Mouse (Mus musculus): ENCODE results near the gene Dhx58.

Gene Dhx58

DNA sequence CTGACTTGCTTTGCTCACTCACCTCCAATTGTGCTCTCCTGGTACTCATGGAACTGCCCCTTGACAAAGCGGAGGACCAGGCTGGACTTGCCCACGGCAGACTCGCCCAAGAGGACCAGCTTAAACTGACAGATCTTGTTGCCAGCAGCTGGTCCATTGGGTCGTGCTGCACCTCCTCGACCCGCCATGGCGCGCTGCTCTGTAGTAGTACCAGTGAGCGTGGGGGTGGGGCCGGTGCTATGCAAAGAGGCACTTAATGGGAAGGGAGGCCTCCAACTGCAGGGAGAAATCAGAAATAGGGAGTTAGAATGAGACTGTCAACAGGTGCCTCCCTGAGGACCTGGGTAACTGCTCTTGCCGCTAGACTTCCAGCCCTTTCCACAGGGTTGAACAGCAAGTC lies 15.8 kb upstream of the Dhx58 start:
- Histone ChIP-seq H3K4me3 (replicated peaks; ENCODE audit: low read length) (peak overlapping the region; percentile 53), H3K27me3 (ENCODE audit: insufficient read depth, low read length) (no peaks in the 10 kb centered on the region), H3K36me3 (ENCODE audit: insufficient read depth, low read length) (peaks cover 74% of the 10 kb centered on the region), H3K9me3 (ENCODE audit: low read length) (no peaks in the 10 kb centered on the region), H3K4me1 (replicated peaks; ENCODE audit: low read depth, low read length) (peaks cover 94% of the 10 kb centered on the region)
- TF ChIP-seq POU5F1 (IDR thresholded peaks at IDR 0.05; ENCODE audit: borderline replicate concordance, low read length) (no peak), CTCF (conservative IDR thresholded peaks at IDR 0.05; ENCODE audit: low read length) (no peak), NANOG (IDR thresholded peaks at IDR 0.05; ENCODE audit: borderline replicate concordance, low read length) (no peak)

DNA sequence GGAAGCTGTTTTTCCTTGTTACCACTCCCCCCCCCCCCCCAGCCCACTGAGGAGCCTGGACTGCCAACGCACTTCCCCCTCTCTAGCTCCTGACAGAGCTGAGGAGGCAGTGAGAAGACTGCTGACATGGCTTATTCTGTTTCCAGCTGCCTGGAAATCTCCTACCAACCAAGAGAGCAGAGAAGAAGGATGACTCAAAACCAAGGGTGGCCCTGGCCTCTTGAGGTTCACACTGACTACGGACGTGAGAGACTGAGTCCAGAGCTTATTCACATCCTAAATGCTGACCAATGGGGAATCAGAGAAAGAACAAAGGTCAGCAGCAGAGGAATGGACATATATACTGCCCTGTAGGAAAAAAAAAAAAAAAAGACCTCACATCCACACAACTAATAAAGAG lies 15.2 kb upstream of the Dhx58 start:
- TF ChIP-seq CTCF (conservative IDR thresholded peaks at IDR 0.05; ENCODE audit: low read length): no peak
- Histone ChIP-seq H3K4me1 (replicated peaks; ENCODE audit: low read depth, low read length) (peaks cover 94% of the 10 kb centered on the region), H3K9me3 (ENCODE audit: low read length) (no peaks in the 10 kb centered on the region), H3K36me3 (ENCODE audit: insufficient read depth, low read length) (peaks cover 72% of the 10 kb centered on the region), H3K4me3 (replicated peaks; ENCODE audit: low read length) (peak overlapping the region; percentile 53; the same call in 1 of the 2 replicates), H3K27me3 (ENCODE audit: insufficient read depth, low read length) (no peaks in the 10 kb centered on the region)

DNA sequence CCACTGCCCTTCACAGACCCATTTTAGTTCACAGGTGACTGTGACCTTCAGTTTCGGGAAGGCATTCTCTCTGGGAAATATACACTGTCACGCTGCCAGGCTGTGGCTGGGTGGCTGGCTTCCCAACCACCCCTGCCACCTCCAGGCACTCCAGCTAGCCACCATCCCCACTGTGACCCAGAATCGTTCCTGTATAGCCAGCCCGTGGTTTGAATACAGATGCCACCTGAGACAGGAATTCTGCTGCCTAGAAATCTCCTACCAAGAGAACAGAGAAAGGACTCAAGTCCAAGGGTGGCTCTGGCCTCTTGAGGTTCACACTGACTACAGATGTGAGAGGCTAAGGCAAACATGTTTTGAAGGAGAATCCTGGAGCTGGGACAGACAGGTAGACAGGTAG lies 14.8 kb upstream of the Dhx58 start:
- Histone ChIP-seq H3K27me3 (ENCODE audit: insufficient read depth, low read length) (no peaks in the 10 kb centered on the region), H3K4me3 (replicated peaks; ENCODE audit: low read length) (no peak overlapping the region), H3K36me3 (ENCODE audit: insufficient read depth, low read length) (peaks cover 68% of the 10 kb centered on the region), H3K4me1 (replicated peaks; ENCODE audit: low read depth, low read length) (peaks cover 94% of the 10 kb centered on the region), H3K9me3 (ENCODE audit: low read length) (no peaks in the 10 kb centered on the region)
- no peak for TF ChIP-seq CTCF (conservative IDR thresholded peaks at IDR 0.05; ENCODE audit: low read length)
- TF ChIP-seq POU5F1 (IDR thresholded peaks at IDR 0.05; ENCODE audit: borderline replicate concordance, low read length): no peak
- no peak for TF ChIP-seq NANOG (IDR thresholded peaks at IDR 0.05; ENCODE audit: borderline replicate concordance, low read length)

DNA sequence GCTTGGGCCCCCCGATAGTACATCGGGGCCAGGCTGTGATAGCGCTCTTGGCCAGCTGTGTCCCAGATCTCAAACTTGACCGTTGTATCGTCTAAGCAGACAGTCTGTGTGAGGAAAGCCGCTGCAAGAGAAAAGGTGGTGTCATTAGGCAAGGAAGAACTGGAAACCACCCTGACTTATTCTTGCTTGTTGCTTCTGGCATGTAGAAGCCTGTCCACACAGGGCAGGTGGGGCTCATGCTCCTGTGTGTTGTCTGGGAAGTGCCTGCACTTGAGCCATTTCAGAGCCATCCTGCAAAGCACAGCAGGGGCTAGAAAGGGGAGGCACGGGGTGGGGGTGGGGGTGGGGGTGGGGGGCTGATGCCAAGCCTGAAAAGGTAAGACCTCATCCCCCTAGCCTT lies 14.4 kb upstream of the Dhx58 start:
- no peak overlapping the region for H3K4me3 ChIP-seq (replicated peaks; ENCODE audit: low read length)
- TF ChIP-seq POU5F1 (IDR thresholded peaks at IDR 0.05; ENCODE audit: borderline replicate concordance, low read length) (no peak), NANOG (IDR thresholded peaks at IDR 0.05; ENCODE audit: borderline replicate concordance, low read length) (no peak)
- H3K4me1 ChIP-seq (replicated peaks; ENCODE audit: low read depth, low read length): peaks cover 94% of the 10 kb centered on the region
- H3K9me3 ChIP-seq (ENCODE audit: low read length): no peaks in the 10 kb centered on the region
- peaks cover 68% of the 10 kb centered on the region for H3K36me3 ChIP-seq (ENCODE audit: insufficient read depth, low read length)
- no peaks in the 10 kb centered on the region for H3K27me3 ChIP-seq (ENCODE audit: insufficient read depth, low read length)

DNA sequence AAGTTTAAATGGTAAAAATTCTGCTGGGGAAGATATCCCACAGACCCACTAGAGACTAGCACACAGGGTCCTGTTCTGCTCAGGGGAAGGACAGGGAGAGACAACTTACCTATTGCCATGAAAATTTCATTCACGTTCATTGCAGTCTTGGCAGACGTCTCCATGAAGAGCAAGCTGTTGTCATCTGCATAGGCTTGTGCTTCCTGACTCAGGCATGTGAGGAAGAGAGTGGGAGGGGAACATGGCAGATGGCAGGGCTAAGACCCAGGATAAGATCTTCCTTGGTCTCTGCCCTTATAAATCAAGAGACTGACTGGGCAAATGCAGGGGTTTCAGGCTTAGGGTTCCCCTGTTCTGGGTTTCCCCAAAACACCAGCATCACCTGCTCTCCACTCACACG lies 12.6 kb upstream of the Dhx58 start:
- Histone ChIP-seq H3K4me1 (replicated peaks; ENCODE audit: low read depth, low read length) (peaks cover 89% of the 10 kb centered on the region), H3K9me3 (ENCODE audit: low read length) (no peaks in the 10 kb centered on the region), H3K4me3 (replicated peaks; ENCODE audit: low read length) (no peak overlapping the region), H3K27me3 (ENCODE audit: insufficient read depth, low read length) (no peaks in the 10 kb centered on the region), H3K36me3 (ENCODE audit: insufficient read depth, low read length) (peaks cover 64% of the 10 kb centered on the region)
- no peak for TF ChIP-seq CTCF (conservative IDR thresholded peaks at IDR 0.05; ENCODE audit: low read length)

DNA sequence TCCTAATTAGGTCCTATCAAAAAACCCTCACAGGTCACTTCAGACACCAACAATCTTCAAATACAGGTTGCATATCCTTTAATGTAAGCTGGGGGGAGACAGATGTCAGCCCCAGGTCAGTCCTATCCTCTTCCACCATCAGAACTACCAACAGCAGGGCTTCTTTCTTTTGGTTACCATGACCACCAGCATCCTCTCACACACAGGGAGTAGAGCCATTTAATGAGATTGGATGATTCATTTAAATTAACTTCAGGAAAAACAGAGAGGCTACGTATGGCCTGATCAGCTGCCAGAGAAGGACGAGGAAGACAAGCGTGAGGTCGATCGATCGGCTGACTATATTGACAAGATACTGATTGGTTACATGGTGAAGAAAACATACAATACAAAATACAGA lies 10.9 kb upstream of the Dhx58 start:
- no peaks in the 10 kb centered on the region for H3K27me3 ChIP-seq (ENCODE audit: insufficient read depth, low read length)
- peaks cover 89% of the 10 kb centered on the region for H3K4me1 ChIP-seq (replicated peaks; ENCODE audit: low read depth, low read length)
- TF ChIP-seq POU5F1 (IDR thresholded peaks at IDR 0.05; ENCODE audit: borderline replicate concordance, low read length): no peak
- TF ChIP-seq NANOG (IDR thresholded peaks at IDR 0.05; ENCODE audit: borderline replicate concordance, low read length): no peak
- TF ChIP-seq CTCF (conservative IDR thresholded peaks at IDR 0.05; ENCODE audit: low read length): no peak
- no peaks in the 10 kb centered on the region for H3K9me3 ChIP-seq (ENCODE audit: low read length)
- peak overlapping the region; percentile 94; the same call in 1 of the 2 replicates for H3K4me3 ChIP-seq (replicated peaks; ENCODE audit: low read length)
- peaks cover 66% of the 10 kb centered on the region for H3K36me3 ChIP-seq (ENCODE audit: insufficient read depth, low read length)

DNA sequence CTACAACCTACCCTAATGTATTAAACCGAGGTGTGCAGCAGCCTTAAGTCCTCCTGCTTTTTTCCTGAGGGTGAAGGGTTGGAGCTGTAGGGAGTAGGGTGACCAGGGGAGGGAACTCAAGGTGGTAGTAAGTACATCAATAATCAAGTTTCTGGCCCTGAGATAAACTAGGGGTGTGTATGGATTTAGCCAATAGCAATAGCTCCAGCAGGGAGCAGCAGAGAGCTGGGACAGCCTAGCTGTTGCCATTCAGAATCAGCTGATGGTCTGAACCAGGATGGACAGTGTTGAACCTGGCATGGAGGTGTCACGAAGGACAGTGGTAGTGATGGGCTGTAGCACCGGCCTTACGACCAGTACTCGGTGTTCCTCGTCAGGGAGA lies 10.5 kb upstream of the Dhx58 start:
- Histone ChIP-seq H3K4me3 (replicated peaks; ENCODE audit: low read length) (peak overlapping the region; percentile 94), H3K27me3 (ENCODE audit: insufficient read depth, low read length) (no peaks in the 10 kb centered on the region), H3K4me1 (replicated peaks; ENCODE audit: low read depth, low read length) (peaks cover 89% of the 10 kb centered on the region), H3K9me3 (ENCODE audit: low read length) (no peaks in the 10 kb centered on the region), H3K36me3 (ENCODE audit: insufficient read depth, low read length) (peaks cover 66% of the 10 kb centered on the region)
- TF ChIP-seq CTCF (conservative IDR thresholded peaks at IDR 0.05; ENCODE audit: low read length) (peak; percentile 68), NANOG (IDR thresholded peaks at IDR 0.05; ENCODE audit: borderline replicate concordance, low read length) (no peak), POU5F1 (IDR thresholded peaks at IDR 0.05; ENCODE audit: borderline replicate concordance, low read length) (no peak)

DNA sequence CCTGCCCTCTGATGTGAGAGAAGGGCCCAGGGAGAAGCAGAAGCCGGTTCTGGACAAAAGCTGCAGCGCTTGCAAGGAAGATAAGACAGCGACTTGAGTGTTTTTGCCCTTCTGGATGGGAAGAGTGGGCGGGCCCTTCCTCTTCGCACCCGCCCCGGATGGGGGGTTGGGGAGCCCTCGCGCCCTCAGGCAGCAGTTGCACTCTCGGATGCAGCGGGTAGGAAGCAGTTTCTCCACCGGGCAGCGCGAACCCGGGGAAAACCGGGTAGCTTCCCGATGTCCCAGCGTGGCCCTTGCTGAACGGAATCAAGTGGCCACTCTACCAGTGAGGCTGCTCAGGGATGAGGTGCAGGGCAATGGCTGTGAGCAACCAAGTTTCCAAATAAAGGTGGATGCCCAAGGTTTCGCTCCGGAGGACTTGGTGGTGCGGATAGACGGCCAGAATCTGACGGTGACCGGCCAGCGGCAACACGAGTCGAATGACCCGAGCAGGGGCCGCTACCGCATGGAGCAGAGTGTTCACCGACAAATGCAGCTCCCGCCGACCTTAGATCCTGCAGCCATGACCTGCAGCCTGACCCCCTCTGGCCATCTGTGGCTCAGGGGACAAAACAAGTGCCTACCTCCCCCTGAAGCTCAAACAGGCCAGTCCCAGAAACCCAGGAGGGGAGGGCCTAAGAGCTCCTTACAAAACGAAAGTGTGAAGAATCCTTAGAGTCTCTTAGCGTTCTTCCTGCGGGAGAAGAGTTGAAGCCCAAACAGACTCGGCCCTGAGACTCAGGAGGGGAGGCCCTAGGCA lies 9.9 kb upstream of the Dhx58 start, which contains the start of gene Hspb9:
Gene Hspb9 (plus strand): TSS at position 116 of the 799 bp plus-strand sequence.
- Histone ChIP-seq H3K9me3 (ENCODE audit: low read length) (no peaks in the 10 kb centered on the region), H3K4me1 (replicated peaks; ENCODE audit: low read depth, low read length) (peaks cover 89% of the 10 kb centered on the region), H3K4me3 (replicated peaks; ENCODE audit: low read length) (peak within 1 kb of the TSS; percentile 94), H3K27me3 (ENCODE audit: insufficient read depth, low read length) (no peaks in the 10 kb centered on the region), H3K36me3 (ENCODE audit: insufficient read depth, low read length) (peaks cover 66% of the 10 kb centered on the region)
- TF ChIP-seq POU5F1 (IDR thresholded peaks at IDR 0.05; ENCODE audit: borderline replicate concordance, low read length) (no peak), NANOG (IDR thresholded peaks at IDR 0.05; ENCODE audit: borderline replicate concordance, low read length) (no peak), CTCF (conservative IDR thresholded peaks at IDR 0.05; ENCODE audit: low read length) (no peak)

DNA sequence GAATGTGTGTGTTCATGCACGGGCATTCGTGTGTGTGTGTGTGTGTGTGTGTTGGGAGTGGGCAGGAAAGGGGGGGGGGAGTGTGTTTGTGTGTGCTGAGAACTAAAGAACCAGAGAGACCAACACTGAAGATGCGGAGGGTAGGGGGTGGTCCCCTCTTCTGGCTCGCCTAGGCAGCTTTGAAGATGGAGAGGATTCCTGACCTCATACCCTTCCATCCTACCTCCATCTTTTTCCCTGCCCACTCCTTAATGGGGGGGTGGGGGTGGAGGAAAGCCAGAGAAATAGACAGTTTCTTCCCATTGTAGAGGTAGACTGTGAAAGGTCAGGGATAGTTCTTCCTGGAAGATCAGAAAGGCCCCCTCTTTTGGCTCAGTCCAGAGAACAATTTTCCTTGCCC lies 9.1 kb upstream of the Dhx58 start:
- Histone ChIP-seq H3K9me3 (ENCODE audit: low read length) (no peaks in the 10 kb centered on the region), H3K36me3 (ENCODE audit: insufficient read depth, low read length) (peaks cover 67% of the 10 kb centered on the region), H3K4me1 (replicated peaks; ENCODE audit: low read depth, low read length) (peaks cover 89% of the 10 kb centered on the region), H3K27me3 (ENCODE audit: insufficient read depth, low read length) (no peaks in the 10 kb centered on the region), H3K4me3 (replicated peaks; ENCODE audit: low read length) (peak overlapping the region; percentile 94)
- TF ChIP-seq POU5F1 (IDR thresholded peaks at IDR 0.05; ENCODE audit: borderline replicate concordance, low read length) (no peak), NANOG (IDR thresholded peaks at IDR 0.05; ENCODE audit: borderline replicate concordance, low read length) (no peak), CTCF (conservative IDR thresholded peaks at IDR 0.05; ENCODE audit: low read length) (no peak)

Measured in E14TG2a.4 (cell line).